Mouse (Mus musculus) limb, embryonic 12.5 days (tissue): ENCODE measurements around the gene Scin. TPM values are rescaled to one million over a fixed set of nuclear protein-coding genes. Genes with fewer than 3 reads are reported as not detected.
"Not testable (repeated sequence)": the region's sequence is repeated elsewhere in the genome, so short reads cannot be mapped to it uniquely, and the experiment has no call there.

Source experiments
- ATAC-seq: fragments of 200-750 bp; cut with Nextera tagmentation; 2 replicates; pipeline ENCODE4 v1.8.0; 2017; ENCODE audit warnings: low read depth, moderate TSS enrichment; ENCODE audit not compliant: insufficient number of reproducible peaks, insufficient read depth, low FRiP score, low TSS enrichment
- H3K27ac ChIP-seq: fragments of 300-500 bp; sonication (generic); 2 replicates; pipeline ENCODE4 v1.5.1; 2016; ENCODE audit warnings: mild to moderate bottlenecking, moderate library complexity
- H3K27me3 ChIP-seq: fragments of 300-500 bp; sonication (generic); 2 replicates; pipeline ENCODE4 v1.6.1; 2016; ENCODE audit warnings: mild to moderate bottlenecking, moderate library complexity
- H3K36me3 ChIP-seq: fragments of 300-500 bp; sonication (generic); 2 replicates; pipeline ENCODE4 v1.6.1; 2016; ENCODE audit warnings: mild to moderate bottlenecking, moderate library complexity
- H3K4me1 ChIP-seq: fragments of 300-500 bp; sonication (generic); replicated peaks from 2 replicates; pipeline ENCODE4 v1.6.1; 2016
- H3K4me2 ChIP-seq: fragments of 300-500 bp; sonication (generic); 2 replicates; pipeline ENCODE4 v1.6.1; 2016; ENCODE audit warnings: mild to moderate bottlenecking, moderate library complexity
- H3K4me3 ChIP-seq: fragments of 300-500 bp; sonication (generic); replicated peaks from 2 replicates; pipeline ENCODE4 v1.5.1; 2016; ENCODE audit warnings: mild to moderate bottlenecking
- H3K9ac ChIP-seq: fragments of 300-500 bp; sonication (generic); replicated peaks from 2 replicates; pipeline ENCODE4 v1.6.1; 2016; ENCODE audit warnings: mild to moderate bottlenecking, moderate library complexity
- H3K9me3 ChIP-seq: fragments of 300-500 bp; sonication (generic); 2 replicates; pipeline ENCODE4 v1.6.1; 2016; ENCODE audit warnings: mild to moderate bottlenecking, moderate library complexity
- WGBS: fragments of 180-500 bp; shearing (Covaris S2); methylation state at CpG from one replicate; pipeline ENCODE4 v1.1.7; 2016; 5-methylcytosine and 5-hydroxymethylcytosine counted together
- polyA plus RNA-seq: library from polyadenylated mRNA; unstranded; fragments of >200 nt; fragmentation: Nextera tagmentation; extraction: Ambion mirVana; gene quantifications from 2 replicates; pipeline ENCODE4 v1.2.1, GENCODE M21; 2016

Scin gene
- 7.0 and 7.6 TPM in 2 replicates for polyA plus RNA-seq

DNA sequence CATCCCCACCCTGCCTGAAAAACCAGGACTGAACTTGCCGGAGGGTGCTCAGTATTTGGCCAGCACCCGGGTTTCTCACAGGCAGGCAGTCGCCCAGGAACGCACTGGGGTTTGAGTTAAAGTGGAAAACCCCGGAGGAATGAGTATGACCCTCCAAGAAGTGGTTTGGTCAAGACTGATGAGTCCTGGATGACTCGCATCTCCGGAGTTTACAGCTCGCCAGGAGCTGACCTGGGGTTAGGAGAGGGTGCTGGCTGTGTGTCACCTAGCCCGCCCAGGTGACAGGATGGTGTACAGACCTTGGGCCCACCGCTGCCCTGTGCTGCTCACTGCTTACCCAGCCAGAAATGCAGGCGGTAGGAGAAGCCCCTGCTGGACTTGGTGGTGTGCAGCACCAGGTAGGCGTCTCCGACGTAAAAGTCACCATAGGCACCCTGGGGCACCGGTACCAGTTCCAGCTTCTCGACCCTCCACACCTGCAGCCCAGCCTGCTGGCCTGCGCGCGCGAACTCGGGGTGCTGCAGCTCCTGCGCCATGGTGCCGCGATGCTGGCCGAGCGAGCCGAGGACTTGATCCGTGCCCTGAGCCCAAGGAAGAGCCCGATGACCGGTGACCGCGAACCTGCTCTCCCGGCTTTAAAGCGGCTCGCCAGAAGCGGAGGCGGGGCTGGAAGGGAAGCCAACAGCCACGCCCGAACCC lies at the start of gene Scin:
Gene Scin (minus strand): TSS at position 656 of the 699 bp plus-strand sequence.
- peak within 1 kb of the TSS; percentile 48 for H3K4me3 ChIP-seq
- H3K9ac ChIP-seq = peak within 1 kb of the TSS; percentile 53
- H3K36me3 ChIP-seq = no peaks in the 10 kb centered on the region
- H3K9me3 ChIP-seq = peaks cover 4% of the 10 kb centered on the region; the same call in 1 of the 2 replicates
- peaks cover 31% of the 10 kb centered on the region for H3K27me3 ChIP-seq
- peaks cover 4% of the 10 kb centered on the region; the same call in 1 of the 2 replicates for H3K4me1 ChIP-seq
- ATAC-seq = peak; percentile 60
- no peak within 1 kb of the TSS for H3K27ac ChIP-seq
- H3K4me2 ChIP-seq = peak within 1 kb of the TSS; percentile 84
- 1% methylated on average over 39 of the region's 39 CpGs for WGBS

DNA sequence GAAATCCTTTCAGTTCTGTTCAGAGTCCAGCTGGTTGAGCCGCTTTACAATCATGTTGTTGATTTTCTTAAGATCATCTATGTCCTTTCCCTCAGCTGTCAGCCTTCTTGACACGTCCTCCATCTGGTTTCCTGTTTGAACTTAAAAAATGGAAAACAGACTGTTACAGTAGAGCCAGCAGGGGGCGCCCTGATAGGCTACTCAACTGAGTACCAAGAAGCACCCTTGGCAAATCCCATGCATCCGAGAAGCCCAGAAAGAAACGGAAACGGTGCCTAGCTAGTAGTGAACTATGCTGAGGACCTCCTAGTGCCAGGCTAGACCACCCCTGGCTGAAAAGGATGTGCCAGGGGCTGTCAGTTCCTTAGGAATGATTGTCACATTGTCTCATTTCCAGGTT lies 43.1 kb upstream of the Scin start:
- WGBS = 60% methylated on average over 6 of the region's 6 CpGs
- Histone ChIP-seq H3K27me3 (no peaks in the 10 kb centered on the region), H3K9me3 (0 out of 2 replicates have a peak, but pooled peaks cover 6% of the 10 kb centered on the region), H3K9ac (no peak overlapping the region), H3K4me2 (no peak overlapping the region), H3K4me3 (no peak overlapping the region), H3K27ac (no peak overlapping the region), H3K36me3 (no peaks in the 10 kb centered on the region), H3K4me1 (no peaks in the 10 kb centered on the region)
- ATAC-seq = no peak

DNA sequence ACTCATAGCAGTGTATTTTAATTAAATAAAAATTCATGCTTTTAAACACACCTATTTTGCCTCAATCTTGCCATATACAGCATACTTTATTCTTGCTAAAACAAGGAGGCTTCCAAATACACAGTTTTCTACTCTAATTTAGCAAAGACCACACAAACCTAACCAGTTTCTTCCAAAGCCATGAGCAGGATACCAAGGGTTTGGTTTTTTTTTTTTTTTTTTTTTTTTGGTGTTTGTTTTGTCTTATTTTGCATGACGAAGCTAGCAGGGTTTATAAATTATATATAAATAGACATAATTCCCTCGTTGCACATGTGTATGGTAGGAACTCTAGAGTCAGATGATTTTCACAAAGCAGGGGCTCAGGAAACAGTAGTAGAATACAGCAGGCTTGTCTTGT lies 42.1 kb upstream of the Scin start:
- no peak for ATAC-seq
- Histone ChIP-seq H3K9ac (no peak overlapping the region), H3K4me2 (no peak overlapping the region)

DNA sequence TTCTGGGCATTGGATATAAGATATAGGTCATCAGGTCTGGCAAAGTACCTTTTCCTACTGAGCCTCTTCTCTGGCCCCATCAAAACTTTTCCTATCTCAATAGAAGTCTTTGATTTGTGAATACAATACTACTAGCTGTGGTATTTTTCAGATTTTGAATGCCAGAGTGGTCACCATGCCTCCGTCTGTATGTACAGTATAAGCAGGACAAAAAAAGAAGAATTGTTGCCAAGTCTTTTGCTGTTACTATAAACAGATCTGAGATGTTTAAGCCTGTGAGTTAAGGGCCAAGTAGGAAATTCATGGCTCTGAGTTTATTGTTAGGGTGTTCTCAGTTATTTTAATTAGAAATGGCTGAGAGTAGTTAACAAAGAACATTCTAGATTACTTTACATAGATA lies 41.1 kb upstream of the Scin start:
- H3K4me3 ChIP-seq, H3K4me1 ChIP-seq, H3K9me3 ChIP-seq, ATAC-seq, H3K9ac ChIP-seq, H3K36me3 ChIP-seq, H3K4me2 ChIP-seq, H3K27me3 ChIP-seq, H3K27ac ChIP-seq: not testable (repeated sequence)
- 73% methylated on average over 1 of the region's 1 CpGs for whole genome bisulfite sequencing

More for the DNA sequence above, 42.1 kb upstream of the Scin start:
- WGBS = 78% methylated on average over 2 of the region's 2 CpGs
- Histone ChIP-seq H3K4me1 (no peaks in the 10 kb centered on the region), H3K4me3 (no peak overlapping the region), H3K27me3 (no peaks in the 10 kb centered on the region), H3K27ac (no peak overlapping the region), H3K9me3 (0 out of 2 replicates have a peak, but pooled peaks cover 4% of the 10 kb centered on the region), H3K36me3 (no peaks in the 10 kb centered on the region)

DNA sequence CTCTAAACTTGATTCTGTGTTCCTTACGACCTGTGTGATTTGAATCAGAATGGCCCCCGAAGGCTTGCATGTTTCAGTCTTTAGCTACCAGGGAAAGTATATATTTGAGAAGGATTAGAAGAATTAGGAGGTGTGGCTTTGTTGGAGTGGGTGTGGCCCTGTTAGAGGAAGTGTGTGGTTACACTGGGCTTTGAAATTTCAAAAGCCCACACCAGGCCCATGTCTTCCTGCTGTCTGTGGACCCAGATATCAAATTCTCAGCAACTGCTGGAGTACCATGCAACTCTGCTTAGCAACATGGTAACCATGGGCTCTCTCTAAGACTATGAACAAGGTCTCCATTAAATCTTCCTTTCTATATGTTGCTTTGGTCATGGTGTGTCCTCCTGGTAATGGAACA lies 37.6 kb upstream of the Scin start:
- Histone ChIP-seq H3K36me3 (no peaks in the 10 kb centered on the region), H3K27me3 (no peaks in the 10 kb centered on the region), H3K27ac (no peak overlapping the region), H3K4me2 (no peak overlapping the region), H3K9me3 (no peaks in the 10 kb centered on the region), H3K9ac (no peak overlapping the region), H3K4me3 (no peak overlapping the region), H3K4me1 (no peaks in the 10 kb centered on the region)
- WGBS = 92% methylated on average over 2 of the region's 2 CpGs
- ATAC-seq = no peak

DNA sequence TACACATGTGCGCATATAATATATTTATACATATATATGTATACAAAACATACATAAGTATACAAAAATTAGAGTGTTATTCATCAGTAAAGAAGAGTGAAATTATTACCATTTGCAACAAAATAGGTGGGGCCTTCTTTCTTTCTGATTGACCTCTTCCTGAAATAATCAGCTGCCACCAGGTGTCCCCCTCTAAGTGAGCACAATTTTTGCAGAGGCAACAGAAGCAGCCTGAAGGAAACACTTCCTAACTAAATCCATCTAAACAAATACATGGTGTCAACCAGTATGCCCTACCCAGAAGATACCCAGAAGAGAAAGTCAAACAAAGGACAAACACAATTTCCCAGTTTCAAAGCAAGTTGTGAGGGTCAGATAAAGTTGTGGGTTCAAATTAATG lies 35.6 kb upstream of the Scin start:
- ATAC-seq = no peak
- Histone ChIP-seq H3K27ac (no peak overlapping the region), H3K4me2 (no peak overlapping the region), H3K36me3 (no peaks in the 10 kb centered on the region), H3K9ac (no peak overlapping the region), H3K4me1 (no peaks in the 10 kb centered on the region), H3K4me3 (no peak overlapping the region), H3K27me3 (no peaks in the 10 kb centered on the region), H3K9me3 (no peaks in the 10 kb centered on the region)
- 95% methylated on average over 1 of the region's 1 CpGs for WGBS

DNA sequence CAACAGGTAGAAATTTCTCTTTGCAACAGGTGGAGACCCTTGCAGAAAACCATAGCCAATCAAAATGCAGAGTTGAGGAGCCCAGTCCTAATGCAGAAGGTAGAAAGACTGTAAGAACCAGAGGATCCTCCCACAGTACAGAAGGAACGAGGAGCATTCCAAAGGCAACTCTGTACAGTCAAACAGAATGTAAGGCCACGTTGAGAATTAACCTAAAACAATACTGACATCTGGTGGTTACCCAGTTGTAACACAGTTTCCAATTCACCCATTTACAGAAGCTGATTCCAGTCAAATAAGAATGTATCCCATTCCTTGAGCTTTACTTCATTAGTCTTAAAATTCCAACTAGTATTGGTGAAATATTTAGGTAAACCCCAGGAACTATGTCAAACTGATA lies 30.6 kb upstream of the Scin start:
- no peak for ATAC-seq
- Histone ChIP-seq H3K4me2 (no peak overlapping the region), H3K9ac (no peak overlapping the region), H3K4me1 (no peaks in the 10 kb centered on the region), H3K9me3 (no peaks in the 10 kb centered on the region), H3K27ac (no peak overlapping the region), H3K4me3 (no peak overlapping the region), H3K36me3 (no peaks in the 10 kb centered on the region), H3K27me3 (no peaks in the 10 kb centered on the region)
- WGBS = 11% methylated on average over 2 of the region's 2 CpGs

DNA sequence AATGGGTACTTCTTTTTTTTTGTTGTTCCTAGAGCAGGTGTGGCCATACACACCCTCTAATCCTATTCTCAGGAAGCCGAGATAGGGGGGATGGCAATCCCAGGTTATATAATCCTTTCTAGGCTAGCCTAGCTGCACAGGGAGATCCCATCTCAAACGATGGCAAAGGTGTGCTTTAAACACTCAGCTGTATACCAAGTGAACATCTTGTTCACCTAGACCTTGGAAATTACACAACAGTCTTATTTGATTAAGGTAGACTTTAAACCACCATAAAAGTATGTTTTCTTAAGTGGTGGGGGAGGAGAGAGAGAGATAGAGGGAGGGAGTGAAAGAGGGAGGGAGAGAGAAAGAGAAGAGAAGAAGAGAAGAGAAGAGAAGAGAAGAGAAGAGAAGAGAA lies 26.7 kb upstream of the Scin start:
- Histone ChIP-seq H3K36me3 (no peaks in the 10 kb centered on the region), H3K4me3 (no peak overlapping the region), H3K27ac (no peak overlapping the region), H3K4me1 (no peaks in the 10 kb centered on the region), H3K9ac (no peak overlapping the region), H3K27me3 (no peaks in the 10 kb centered on the region), H3K4me2 (no peak overlapping the region), H3K9me3 (no peaks in the 10 kb centered on the region)
- no peak for ATAC-seq
- 72% methylated on average over 2 of the region's 2 CpGs for WGBS

DNA sequence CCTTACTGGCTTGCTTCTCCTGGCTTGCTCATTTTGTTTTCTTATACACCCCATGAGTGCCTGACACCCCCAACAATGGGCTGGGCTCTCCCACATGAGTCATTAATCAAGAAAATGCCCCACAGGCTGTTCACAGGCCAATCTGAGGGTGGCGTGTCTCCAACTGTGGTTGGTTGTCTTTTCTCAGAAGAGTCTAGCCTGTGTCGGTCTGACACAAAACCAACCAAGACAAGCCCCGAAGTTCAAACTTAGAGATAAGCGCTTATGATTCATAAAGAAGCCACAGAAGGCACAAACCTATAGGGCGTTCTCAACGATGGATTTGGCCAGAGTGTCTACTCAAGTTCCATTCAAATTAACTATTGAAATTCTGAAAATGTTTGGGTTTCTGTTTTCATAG lies 20.2 kb upstream of the Scin start:
- Histone ChIP-seq H3K4me2 (no peak overlapping the region), H3K36me3 (no peaks in the 10 kb centered on the region), H3K27ac (no peak overlapping the region), H3K9ac (no peak overlapping the region), H3K4me1 (no peaks in the 10 kb centered on the region), H3K4me3 (no peak overlapping the region), H3K27me3 (no peaks in the 10 kb centered on the region), H3K9me3 (no peaks in the 10 kb centered on the region)
- ATAC-seq = no peak
- WGBS = 94% methylated on average over 6 of the region's 6 CpGs

DNA sequence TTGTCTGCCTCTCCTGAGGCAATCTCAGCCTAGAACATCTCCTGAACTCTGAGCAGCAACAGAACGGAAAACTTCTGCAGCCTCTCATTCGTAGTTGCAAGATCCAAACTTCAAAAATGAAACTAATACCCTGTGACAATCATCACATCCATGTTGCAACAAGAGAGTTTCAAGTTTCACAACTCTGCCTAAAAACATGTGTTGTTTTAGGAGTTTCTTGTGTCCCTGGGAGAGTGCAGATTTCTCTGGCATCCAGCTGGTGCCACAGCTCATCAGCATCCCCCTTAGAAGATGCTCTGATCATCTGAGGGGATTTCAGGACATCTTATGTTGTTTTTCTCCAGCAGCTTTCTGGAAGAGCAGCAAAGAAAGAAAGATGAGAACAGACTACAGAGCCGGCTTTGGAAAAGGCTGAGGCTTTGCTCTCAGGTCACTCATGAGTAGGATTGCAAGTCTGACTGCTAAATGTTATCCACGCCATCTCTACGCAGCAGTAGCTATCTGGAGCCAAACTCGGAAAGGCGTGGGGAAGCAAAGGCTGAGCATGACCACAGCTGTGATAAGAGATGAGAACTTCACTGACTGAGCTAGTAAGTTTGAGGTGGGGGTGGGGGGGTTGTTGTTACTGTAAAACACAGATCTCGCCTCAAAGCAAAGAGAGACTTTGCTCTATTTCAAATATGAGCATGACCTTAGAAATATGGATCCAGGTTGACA lies 18.5 kb upstream of the Scin start:
- no peak overlapping the region for H3K4me2 ChIP-seq
- no peaks in the 10 kb centered on the region for H3K36me3 ChIP-seq
- WGBS = 79% methylated on average over 8 of the region's 8 CpGs
- no peaks in the 10 kb centered on the region for H3K27me3 ChIP-seq
- no peak overlapping the region for H3K4me3 ChIP-seq
- no peaks in the 10 kb centered on the region for H3K9me3 ChIP-seq
- no peak overlapping the region for H3K9ac ChIP-seq
- no peak for ATAC-seq
- no peak overlapping the region for H3K27ac ChIP-seq
- no peaks in the 10 kb centered on the region for H3K4me1 ChIP-seq

DNA sequence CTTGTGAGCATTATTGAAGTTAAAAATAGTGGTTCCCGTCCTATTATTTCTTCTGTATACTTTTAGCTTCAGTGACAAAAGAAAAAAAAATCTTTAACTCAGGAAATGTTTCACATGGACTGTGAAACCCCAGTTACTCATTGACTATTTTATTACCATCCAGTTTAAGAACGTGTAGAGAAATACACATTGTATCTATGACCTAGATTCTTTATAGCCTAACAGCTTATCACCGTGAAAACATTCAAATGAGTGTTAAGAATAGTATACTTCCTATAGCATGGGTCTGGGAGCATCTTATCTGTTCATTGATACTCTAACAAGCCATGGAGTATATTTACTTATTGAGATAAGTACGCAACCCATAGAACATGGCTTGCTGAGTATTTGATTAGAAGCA lies 13.3 kb upstream of the Scin start:
- Histone ChIP-seq H3K9ac (no peak overlapping the region), H3K4me2 (no peak overlapping the region), H3K36me3 (no peaks in the 10 kb centered on the region), H3K4me3 (no peak overlapping the region), H3K27ac (no peak overlapping the region), H3K4me1 (no peaks in the 10 kb centered on the region), H3K27me3 (no peaks in the 10 kb centered on the region), H3K9me3 (no peaks in the 10 kb centered on the region)
- no peak for ATAC-seq
- 81% methylated on average over 4 of the region's 4 CpGs for WGBS
